Mouse (Mus musculus) limb, embryonic 15.5 days (tissue): ENCODE results near the gene Epha1. TPM values are rescaled to one million over a fixed set of nuclear protein-coding genes. Genes with fewer than 3 reads are reported as not detected.
A peak's percentile ranks its signal among the peaks of the same experiment; 100 is the strongest.

Source experiments
- ATAC-seq: fragments of 200-750 bp; cut with Nextera tagmentation; 2 replicates; pipeline ENCODE4 v1.8.0; 2017; ENCODE audit warnings: low read depth, moderate TSS enrichment; ENCODE audit not compliant: insufficient number of reproducible peaks, low FRiP score, low TSS enrichment
- H3K27ac ChIP-seq: fragments of 300-500 bp; sonication (generic); 2 replicates; pipeline ENCODE4 v1.5.1; 2015; ENCODE audit warnings: moderate library complexity, mild to moderate bottlenecking, inconsistent platforms
- H3K27me3 ChIP-seq: fragments of 300-500 bp; sonication (generic); 2 replicates; pipeline ENCODE4 v1.6.1; 2015; ENCODE audit warnings: inconsistent platforms
- H3K36me3 ChIP-seq: fragments of 300-500 bp; sonication (generic); 2 replicates; pipeline ENCODE4 v1.6.1; 2015; ENCODE audit warnings: inconsistent platforms
- H3K4me1 ChIP-seq: fragments of 300-500 bp; sonication (generic); 2 replicates; pipeline ENCODE4 v1.6.1; 2015; ENCODE audit warnings: inconsistent platforms
- H3K4me2 ChIP-seq: fragments of 300-500 bp; sonication (generic); 2 replicates; pipeline ENCODE4 v1.6.1; 2015; ENCODE audit warnings: mild to moderate bottlenecking, inconsistent platforms
- H3K4me3 ChIP-seq: fragments of 300-500 bp; sonication (generic); 2 replicates; pipeline ENCODE4 v1.5.1; 2015; ENCODE audit warnings: mild to moderate bottlenecking, inconsistent platforms
- H3K9ac ChIP-seq: fragments of 300-500 bp; sonication (generic); 2 replicates; pipeline ENCODE4 v1.6.1; 2015; ENCODE audit warnings: inconsistent platforms
- H3K9me3 ChIP-seq: fragments of 300-500 bp; sonication (generic); 2 replicates; pipeline ENCODE4 v1.6.1; 2016; ENCODE audit warnings: inconsistent platforms
- WGBS: fragments of 180-500 bp; shearing (Covaris S2); methylation state at CpG from one replicate; pipeline ENCODE4 v1.1.7; 2015; 5-methylcytosine and 5-hydroxymethylcytosine counted together
- polyA plus RNA-seq: library from polyadenylated mRNA; unstranded; fragments of >200 nt; fragmentation: Nextera tagmentation; extraction: Ambion mirVana; gene quantifications from 2 replicates; pipeline ENCODE4 v1.2.1, GENCODE M21; 2015

Gene Epha1
- polyA plus RNA-seq, 1 experiment from 2014 or later = 30.1 TPM

- no peak for ATAC-seq
- no peaks in the 10 kb centered on the region for H3K36me3 ChIP-seq
- WGBS = 87% methylated on average over 3 of the region's 3 CpGs
Observed at GRCm38 (mm10) chr6:42330946-42331345, 42.1 kb downstream of the Epha1 start.

DNA sequence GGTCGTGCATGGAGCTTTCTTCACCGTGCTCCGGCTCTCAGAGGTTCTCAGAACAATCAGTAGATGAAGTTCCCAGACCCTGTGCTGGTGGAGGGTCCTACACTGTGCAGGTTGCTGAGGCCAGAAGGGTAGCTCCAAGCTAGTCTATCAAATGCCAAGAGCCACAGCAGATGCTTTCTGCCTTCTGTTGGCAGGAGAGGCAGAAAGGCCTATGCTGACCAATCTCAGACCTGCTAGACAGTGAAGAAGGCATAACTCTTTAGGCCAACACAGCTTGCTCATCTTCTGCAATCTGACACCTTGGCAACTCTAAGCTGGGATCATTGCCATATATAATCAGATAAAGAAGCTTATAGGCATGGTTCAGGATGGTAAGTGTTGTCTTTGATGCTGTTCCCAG is 42.9 kb downstream of the Epha1 start:
- H3K9ac ChIP-seq = no peak overlapping the region
- H3K9me3 ChIP-seq = no peaks in the 10 kb centered on the region
- 80% methylated on average over 3 of the region's 3 CpGs for WGBS
- no peak overlapping the region for H3K4me2 ChIP-seq
- H3K4me3 ChIP-seq = no peak overlapping the region
- H3K4me1 ChIP-seq = 0 out of 2 replicates have a peak, but pooled peaks cover under 1% of the 10 kb centered on the region
- H3K27ac ChIP-seq = no peak overlapping the region
- no peak for ATAC-seq
- H3K27me3 ChIP-seq = no peaks in the 10 kb centered on the region
- no peaks in the 10 kb centered on the region for H3K36me3 ChIP-seq

More at GRCm38 (mm10) chr6:42330946-42331345, 42.1 kb downstream of the Epha1 start:
- H3K9me3 ChIP-seq = no peaks in the 10 kb centered on the region
- H3K4me2 ChIP-seq = no peak overlapping the region
- H3K27ac ChIP-seq = no peak overlapping the region
- no peak overlapping the region for H3K9ac ChIP-seq
- H3K27me3 ChIP-seq = no peaks in the 10 kb centered on the region
- H3K4me3 ChIP-seq = no peak overlapping the region
- no peaks in the 10 kb centered on the region for H3K4me1 ChIP-seq

DNA sequence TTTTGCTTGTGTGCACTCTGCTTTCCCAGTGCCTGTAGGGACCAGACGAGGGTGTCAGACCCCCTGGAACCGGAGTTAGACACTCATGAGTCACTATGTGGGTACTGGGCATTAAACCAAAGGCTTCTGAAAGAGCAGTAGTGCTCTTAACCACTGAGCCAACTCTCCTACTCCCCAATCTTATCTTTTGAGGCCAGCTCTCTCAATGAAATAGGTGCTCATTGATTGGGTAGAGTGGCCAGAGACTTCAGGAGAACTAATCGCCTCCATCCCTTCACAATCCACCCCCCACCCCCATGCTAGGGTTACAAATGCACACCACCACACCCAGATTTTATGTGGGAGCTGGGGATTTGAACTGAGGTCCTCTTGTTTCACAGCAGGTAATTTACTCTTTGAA is 44.3 kb downstream of the Epha1 start:
- 73% methylated on average over 3 of the region's 3 CpGs for WGBS
- Histone ChIP-seq H3K27me3 (peaks cover 13% of the 10 kb centered on the region), H3K4me3 (no peak overlapping the region), H3K36me3 (no peaks in the 10 kb centered on the region), H3K4me2 (no peak overlapping the region), H3K9me3 (no peaks in the 10 kb centered on the region), H3K27ac (no peak overlapping the region), H3K4me1 (peaks cover 15% of the 10 kb centered on the region), H3K9ac (no peak overlapping the region)
- no peak for ATAC-seq

- no peak overlapping the region for H3K4me2 ChIP-seq
- H3K4me1 ChIP-seq = peaks cover 20% of the 10 kb centered on the region
- no peaks in the 10 kb centered on the region for H3K36me3 ChIP-seq
- no peak overlapping the region for H3K9ac ChIP-seq
- no peak overlapping the region for H3K4me3 ChIP-seq
- no peak overlapping the region for H3K27ac ChIP-seq
- 89% methylated on average over 3 of the region's 3 CpGs for WGBS
- no peak for ATAC-seq
- peaks cover 35% of the 10 kb centered on the region for H3K27me3 ChIP-seq
- no peaks in the 10 kb centered on the region for H3K9me3 ChIP-seq
Observed at GRCm38 (mm10) chr6:42326509-42326908, 46.6 kb downstream of the Epha1 start.

DNA sequence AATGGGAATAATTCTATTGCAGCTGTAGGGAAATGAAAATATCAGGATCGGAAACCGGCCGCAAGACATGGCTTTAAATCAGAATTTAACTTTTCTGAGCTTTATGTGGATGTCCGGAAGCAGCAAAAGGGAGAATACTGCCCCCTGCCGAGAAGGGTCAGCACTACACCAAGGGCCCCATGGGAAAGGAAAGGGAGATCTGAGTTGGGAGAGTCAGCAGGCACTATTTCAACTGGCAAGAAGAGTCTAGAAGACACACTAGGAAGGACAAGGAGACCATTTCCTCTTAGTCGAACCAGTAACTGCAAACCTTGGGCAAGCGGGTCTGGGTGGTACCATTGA is 47.8 kb downstream of the Epha1 start:
- no peaks in the 10 kb centered on the region for H3K36me3 ChIP-seq
- no peak for ATAC-seq
- peaks cover 38% of the 10 kb centered on the region for H3K27me3 ChIP-seq
- peak overlapping the region; percentile 63 for H3K4me3 ChIP-seq
- H3K4me2 ChIP-seq = peak overlapping the region; percentile 95
- H3K9ac ChIP-seq = no peak overlapping the region
- H3K27ac ChIP-seq = no peak overlapping the region
- H3K4me1 ChIP-seq = peaks cover 20% of the 10 kb centered on the region
- no peaks in the 10 kb centered on the region for H3K9me3 ChIP-seq
- WGBS = 3% methylated on average over 7 of the region's 7 CpGs

GRCm38 (mm10) chr6:42324482-42325267 is 48.4 kb downstream of the Epha1 start, which contains the start of gene Fam131b:
Gene Fam131b, minus strand, starts transcription at chr6:42324643.
- peaks cover 38% of the 10 kb centered on the region for H3K27me3 ChIP-seq
- no peaks in the 10 kb centered on the region for H3K36me3 ChIP-seq
- ATAC-seq = 0 out of 2 replicates have a peak, but pooled peaks have one; percentile 53
- peak within 1 kb of the TSS; percentile 63 for H3K4me3 ChIP-seq
- H3K9ac ChIP-seq = peak within 1 kb of the TSS; percentile 41
- peak within 1 kb of the TSS; percentile 95 for H3K4me2 ChIP-seq
- peaks cover 20% of the 10 kb centered on the region for H3K4me1 ChIP-seq
- 1% methylated on average over 50 of the region's 68 CpGs for WGBS
- no peaks in the 10 kb centered on the region for H3K9me3 ChIP-seq
- no peak within 1 kb of the TSS for H3K27ac ChIP-seq

DNA sequence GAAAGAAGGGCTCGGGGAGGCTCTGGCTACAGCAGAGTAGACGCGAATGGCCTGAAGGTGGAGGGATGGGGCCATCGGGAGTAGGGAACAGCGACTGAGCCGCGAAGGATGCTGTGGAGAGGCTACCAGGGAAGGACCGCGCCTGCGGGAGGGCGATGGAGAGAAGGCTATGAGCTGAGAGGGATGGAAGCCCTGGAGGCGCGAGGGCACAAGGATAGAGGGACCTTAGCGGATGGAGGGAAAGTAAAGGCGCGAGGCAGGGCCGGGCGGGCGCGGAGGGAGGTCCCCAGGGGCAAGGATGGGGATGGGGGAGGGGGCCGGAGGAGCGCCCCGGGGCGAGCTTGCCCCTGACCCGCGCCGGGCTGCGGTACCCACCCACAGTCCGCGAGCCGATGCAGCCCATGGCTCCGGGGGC is 49.0 kb downstream of the Epha1 start:
- H3K27ac ChIP-seq = no peak overlapping the region
- peaks cover 20% of the 10 kb centered on the region for H3K4me1 ChIP-seq
- peak; percentile 8; the same call in 1 of the 2 replicates for ATAC-seq
- H3K4me2 ChIP-seq = peak overlapping the region; percentile 95
- 1% methylated on average over 26 of the region's 32 CpGs for WGBS
- no peaks in the 10 kb centered on the region for H3K36me3 ChIP-seq
- H3K9me3 ChIP-seq = no peaks in the 10 kb centered on the region
- H3K9ac ChIP-seq = peak overlapping the region; percentile 41
- peaks cover 38% of the 10 kb centered on the region for H3K27me3 ChIP-seq
- peak overlapping the region; percentile 63 for H3K4me3 ChIP-seq

- peak overlapping the region; percentile 63 for H3K4me3 ChIP-seq
- H3K36me3 ChIP-seq = no peaks in the 10 kb centered on the region
- WGBS = 3% methylated on average over 28 of the region's 28 CpGs
- H3K27me3 ChIP-seq = peaks cover 38% of the 10 kb centered on the region
- no peaks in the 10 kb centered on the region for H3K9me3 ChIP-seq
- peak overlapping the region; percentile 95 for H3K4me2 ChIP-seq
- H3K4me1 ChIP-seq = peaks cover 20% of the 10 kb centered on the region
- H3K9ac ChIP-seq = peak overlapping the region; percentile 41; the same call in 1 of the 2 replicates
- ATAC-seq = no peak
- no peak overlapping the region for H3K27ac ChIP-seq
Observed at GRCm38 (mm10) chr6:42323371-42324066, 49.5 kb downstream of the Epha1 start.

GRCm38 (mm10) chr6:42318293-42318692 is 54.8 kb downstream of the Epha1 start:
- no peaks in the 10 kb centered on the region for H3K9me3 ChIP-seq
- ATAC-seq = no peak
- H3K9ac ChIP-seq = no peak overlapping the region
- WGBS = 79% methylated on average over 4 of the region's 4 CpGs
- no peak overlapping the region for H3K4me3 ChIP-seq
- H3K36me3 ChIP-seq = no peaks in the 10 kb centered on the region
- H3K4me1 ChIP-seq = peaks cover 4% of the 10 kb centered on the region; the same call in 1 of the 2 replicates
- no peak overlapping the region for H3K4me2 ChIP-seq
- no peak overlapping the region for H3K27ac ChIP-seq
- H3K27me3 ChIP-seq = peaks cover 20% of the 10 kb centered on the region

DNA sequence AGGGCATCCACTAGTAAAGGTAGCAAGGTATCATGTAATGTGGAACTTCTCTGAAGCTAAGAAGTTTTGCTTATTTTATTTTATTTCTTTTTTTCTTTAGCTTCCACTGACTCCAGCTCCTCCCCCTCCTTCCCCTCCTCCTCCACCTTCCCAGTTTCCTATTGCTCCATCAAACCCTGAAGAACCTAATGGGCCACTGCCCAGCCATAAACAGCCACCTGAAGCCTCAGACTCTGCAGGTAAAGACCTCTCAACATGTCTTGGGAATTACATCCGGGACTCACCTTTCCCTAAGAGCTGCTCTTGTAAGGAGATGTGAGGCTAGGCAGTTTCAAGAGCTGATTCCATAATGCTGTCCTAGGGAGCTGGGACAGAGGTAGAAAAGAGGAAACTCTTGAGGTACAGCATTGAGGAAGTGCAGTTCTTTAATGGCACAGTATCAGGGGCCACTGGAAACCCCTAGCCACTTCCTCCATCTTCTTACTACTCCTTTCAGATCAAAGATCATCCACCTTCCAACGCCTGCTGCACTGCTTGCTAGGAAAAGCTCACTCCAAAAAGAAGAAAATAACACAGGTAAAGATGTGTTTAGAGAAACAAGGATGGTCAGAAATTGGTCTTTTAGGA is 62.5 kb downstream of the Epha1 start:
- Histone ChIP-seq H3K4me1 (no peaks in the 10 kb centered on the region), H3K27me3 (no peaks in the 10 kb centered on the region), H3K9ac (no peak overlapping the region), H3K4me2 (no peak overlapping the region), H3K36me3 (no peaks in the 10 kb centered on the region), H3K9me3 (no peaks in the 10 kb centered on the region), H3K27ac (no peak overlapping the region), H3K4me3 (no peak overlapping the region)
- WGBS = 79% methylated on average over 2 of the region's 2 CpGs
- ATAC-seq = no peak

DNA sequence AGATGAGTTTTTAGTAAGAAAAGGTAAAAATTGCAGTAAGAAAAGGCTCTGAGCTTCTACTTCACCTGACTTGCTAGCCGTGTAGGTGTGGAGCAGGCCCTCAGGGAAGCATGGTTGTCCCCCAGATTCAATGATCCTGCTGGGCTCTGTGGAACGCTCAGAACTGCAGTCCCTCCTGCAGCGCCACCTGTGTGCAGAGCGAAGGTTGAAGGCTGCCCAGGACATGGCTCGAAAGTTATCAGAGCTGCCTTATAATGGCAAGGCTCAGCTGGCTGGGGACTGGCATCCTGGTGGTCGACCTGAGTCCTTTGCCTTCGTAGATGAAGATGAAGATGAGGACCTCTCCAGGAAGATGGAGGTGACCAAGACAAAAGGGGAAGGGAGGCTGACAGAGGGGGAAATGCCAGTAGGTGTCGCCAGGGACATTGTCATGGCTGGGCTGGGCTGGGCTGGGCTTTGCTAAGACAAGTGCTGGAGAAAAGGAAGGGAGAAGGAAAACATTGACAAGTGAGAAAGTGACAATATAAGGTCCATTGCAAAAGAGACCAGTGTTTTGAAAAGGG is 63.2 kb downstream of the Epha1 start:
- Histone ChIP-seq H3K9me3 (no peaks in the 10 kb centered on the region), H3K27me3 (no peaks in the 10 kb centered on the region), H3K9ac (no peak overlapping the region), H3K27ac (no peak overlapping the region), H3K4me2 (no peak overlapping the region), H3K4me3 (no peak overlapping the region), H3K36me3 (no peaks in the 10 kb centered on the region), H3K4me1 (no peaks in the 10 kb centered on the region)
- ATAC-seq = no peak
- 47% methylated on average over 8 of the region's 8 CpGs for WGBS
